ENCODE assay signal across 8 mouse cellular contexts in genomic region chr5:33935700-33936111, GRCm38 (mm10). TPM values are rescaled to one million over a fixed set of nuclear protein-coding genes. Genes with fewer than 3 reads are reported as not detected.
DNase-seq lines count a peak whose midpoint lies in the region; ATAC-seq and TF ChIP-seq lines count a peak whose summit lies in the region.

No protein-coding gene starts in this region.

- H3K9me3 ChIP-seq in kidney, embryonic 16.5 days (ENCODE audit: low read length) = peaks cover 10% of the 10 kb centered on the region; the same call in 1 of the 2 replicates
- H3K9me3 ChIP-seq in liver, embryonic 15.5 days (replicated peaks) = no peaks in the 10 kb centered on the region

- DNase-seq in kidney, adult 11 months = no peak
- peak; percentile 76 for DNase-seq in testis, postnatal 14 days (ENCODE audit: low spot score)
- no peak for DNase-seq in frontal cortex, postnatal 10 days (ENCODE audit: low spot score in 2 of 2)
- DNase-seq in right cerebral cortex, adult 18-20 months = no peak

- ATAC-seq in kidney, embryonic 16.5 days (ENCODE audit: low FRiP score, low TSS enrichment) = peak; percentile 73
- peak; percentile 0; the same call in 1 of the 2 replicates for ATAC-seq in granulocyte monocyte progenitor cell, adult 5-6 weeks (replicated peaks; ENCODE audit: poor library complexity, severe bottlenecking)
- peak; percentile 59 for ATAC-seq in liver, embryonic 15.5 days (ENCODE audit: insufficient read depth)

- no peak for TF ChIP-seq POLR2A in bone marrow macrophage, adult 2 months (IDR thresholded peaks at IDR 0.05; ENCODE audit: borderline replicate concordance, low read depth, low read length)

- TF ChIP-seq CTCF in bone marrow macrophage, adult 2 months (IDR thresholded peaks at IDR 0.05; ENCODE audit: low read depth, low read length) = no peak

- no peaks in the 10 kb centered on the region for H3K27me3 ChIP-seq in kidney, embryonic 16.5 days (ENCODE audit: insufficient read depth, low read length)
- H3K27me3 ChIP-seq in liver, embryonic 15.5 days = no peaks in the 10 kb centered on the region

- H3K9ac ChIP-seq in kidney, embryonic 16.5 days (replicated peaks; ENCODE audit: low read length) = peak overlapping the region; percentile 90
- peak overlapping the region; percentile 91 for H3K9ac ChIP-seq in liver, embryonic 15.5 days

- H3K4me3 ChIP-seq in kidney, embryonic 16.5 days (ENCODE audit: low read length) = peak overlapping the region; percentile 89
- H3K4me3 ChIP-seq in bone marrow macrophage, adult 2 months (ENCODE audit: insufficient read depth, low read length) = peak overlapping the region; percentile 77
- H3K4me3 ChIP-seq in liver, embryonic 15.5 days (replicated peaks) = peak overlapping the region; percentile 97

- peaks cover 19% of the 10 kb centered on the region for H3K4me1 ChIP-seq in kidney, embryonic 16.5 days (ENCODE audit: insufficient read depth, low read length)
- peaks cover 31% of the 10 kb centered on the region for H3K4me1 ChIP-seq in bone marrow macrophage, adult 2 months (ENCODE audit: control insufficient read depth, insufficient read depth, low read length)
- H3K4me1 ChIP-seq in liver, embryonic 15.5 days (replicated peaks) = peaks cover 40% of the 10 kb centered on the region

- under 1% methylated on average over 39 of the region's 39 CpGs for WGBS in kidney, embryonic 16.5 days
- WGBS in liver, embryonic 15.5 days (ENCODE audit: insufficient replicate concordance) = 1% methylated on average over 39 of the region's 39 CpGs

- peaks cover 19% of the 10 kb centered on the region for H3K36me3 ChIP-seq in kidney, embryonic 16.5 days (ENCODE audit: insufficient read depth, low read length)
- peaks cover 17% of the 10 kb centered on the region; the same call in 1 of the 2 replicates for H3K36me3 ChIP-seq in liver, embryonic 15.5 days (replicated peaks)

- H3K27ac ChIP-seq in kidney, embryonic 16.5 days (ENCODE audit: low read length) = peak overlapping the region; percentile 92
- peak overlapping the region; percentile 71 for H3K27ac ChIP-seq in bone marrow macrophage, adult 2 months (ENCODE audit: insufficient read depth, low read depth, low read length)
- H3K27ac ChIP-seq in liver, embryonic 15.5 days (replicated peaks) = peak overlapping the region; percentile 93

- H3K4me2 ChIP-seq in kidney, embryonic 16.5 days (replicated peaks; ENCODE audit: low read depth, low read length) = peak overlapping the region; percentile 58
- peak overlapping the region; percentile 83 for H3K4me2 ChIP-seq in liver, embryonic 15.5 days

RNA-seq across cellular contexts. Expression of gene Nelfa, which starts 0.5 kb away (rescaled TPM):
- 64.1 and 70.2 TPM in 2 replicates for polyA plus RNA-seq in kidney, embryonic 16.5 days (2015; fragmentation: Nextera tagmentation; extraction: Ambion mirVana)
- polyA plus RNA-seq in bone marrow macrophage, adult 2 months (2012; ENCODE audit: insufficient read depth, insufficient read length, missing spikeins) = 18.9 and 20.2 TPM in 2 replicates
- total RNA-seq in granulocyte monocyte progenitor cell, adult 5-6 weeks (2014; fragmentation: Nextera tagmentation) = 38.0 and 44.6 TPM in 2 replicates
- 33.1 and 34.4 TPM in 2 replicates for total RNA-seq in granulocyte monocyte progenitor cell, adult 5-6 weeks (2017)
- polyA plus RNA-seq in liver, embryonic 15.5 days (2015; fragmentation: Nextera tagmentation; extraction: Ambion mirVana) = 24.7 and 26.1 TPM in 2 replicates

RNA-seq across cellular contexts. Expression of gene Gm1673, which starts 47.5 kb away (rescaled TPM):
- 91.1 and 91.5 TPM in 2 replicates for polyA plus RNA-seq in kidney, embryonic 16.5 days (2015; fragmentation: Nextera tagmentation; extraction: Ambion mirVana)
- polyA plus RNA-seq in bone marrow macrophage, adult 2 months (2012; ENCODE audit: insufficient read depth, insufficient read length, missing spikeins) = 14.0 and 21.6 TPM in 2 replicates
- 2.1 and 7.4 TPM in 2 replicates for total RNA-seq in granulocyte monocyte progenitor cell, adult 5-6 weeks (2014; fragmentation: Nextera tagmentation)
- 14.6 TPM in 1 of 2 replicates, not detected in the other for total RNA-seq in granulocyte monocyte progenitor cell, adult 5-6 weeks (2017)
- 3.4 and 4.5 TPM in 2 replicates for polyA plus RNA-seq in liver, embryonic 15.5 days (2015; fragmentation: Nextera tagmentation; extraction: Ambion mirVana)

Comparison
In these comparisons a context has a peak if more than half of its experiments do, and no peak if none do; other contexts are left out.
1. ATAC-seq: peak in every context shown above with its lines; median percentile 73 in kidney, embryonic 16.5 days; 59 in liver, embryonic 15.5 days; 0 in granulocyte monocyte progenitor cell, adult 5-6 weeks.